Mouse (Mus musculus) CH12.LX (cell line): ENCODE measurements at regions not wholly inside any gene's neighbourhood (a gene's known extent, or its start where the extent isn't known, plus 50 kb on each side); places are given as distances from the start of the nearest gene placed in this dataset.
A peak's percentile ranks its signal among the peaks of the same experiment; 100 is the strongest.

Experiments
- DNase-seq: peaks from one replicate; pipeline ENCODE4 v3.0.0-alpha.2; 2013; ENCODE audit errors: extremely low read depth
- H3K27ac ChIP-seq: 2 replicates; pipeline ENCODE4 v1.5.1; 2012; ENCODE audit warnings: low read depth, mild to moderate bottlenecking, control low read depth, moderate library complexity; ENCODE audit not compliant: insufficient read depth
- H3K27me3 ChIP-seq: replicated peaks from 2 replicates; pipeline ENCODE3; 2012; ENCODE audit warnings: inconsistent platforms
- H3K36me3 ChIP-seq, 2 experiments: replicated peaks in 1 of 2; 2 replicates each; pipeline versions ENCODE3 to v1.6.1; 2012; ENCODE audit warnings: inconsistent platforms in 1 of 2, low read length in 1 of 2, mild to moderate bottlenecking in 1 of 2, mixed read lengths in 1 of 2, moderate library complexity in 1 of 2; ENCODE audit not compliant: control insufficient read depth in 1 of 2, insufficient read depth in 1 of 2
- H3K4me1 ChIP-seq, 2 experiments: 2 replicates each; pipeline ENCODE4 v1.6.1; 2012; ENCODE audit warnings: inconsistent platforms in 1 of 2, moderate library complexity in 1 of 2; ENCODE audit not compliant: insufficient read depth in 2 of 2, control insufficient read depth in 1 of 2
- H3K4me2 ChIP-seq: 2 replicates; pipeline ENCODE4 v1.6.1; 2012; ENCODE audit warnings: low read depth, mild to moderate bottlenecking, control low read depth; ENCODE audit not compliant: poor library complexity, insufficient read depth, severe bottlenecking
- H3K4me3 ChIP-seq, 3 experiments: fragments of 150-350 bp in 1 of 3; sonication (generic) in 1 of 3; replicated peaks in 1 of 3; 2 replicates each; pipeline versions ENCODE3 to v1.5.1; 2011 to 2012; ENCODE audit warnings: low read depth in 2 of 3, low read length in 2 of 3, mild to moderate bottlenecking in 2 of 3, moderate library complexity in 2 of 3, control low read depth in 1 of 3, improper control_type of control experiment in 1 of 3, inconsistent platforms in 1 of 3, mixed read lengths in 1 of 3; ENCODE audit not compliant: poor library complexity in 1 of 3
- H3K79me2 ChIP-seq: replicated peaks from 2 replicates; pipeline ENCODE4 v1.6.1; 2012; ENCODE audit warnings: mild to moderate bottlenecking, moderate library complexity; ENCODE audit not compliant: control insufficient read depth, poor library complexity, insufficient read depth, severe bottlenecking; ENCODE audit errors: extremely low read depth
- H3K9ac ChIP-seq: 2 replicates; pipeline ENCODE4 v1.6.1; 2012; ENCODE audit warnings: low read depth, mild to moderate bottlenecking, control low read depth, moderate library complexity; ENCODE audit not compliant: insufficient read depth
- H3K9me3 ChIP-seq: replicated peaks from 2 replicates; pipeline ENCODE3; 2012; ENCODE audit warnings: low read length, inconsistent platforms, mixed read lengths
- CHD1 ChIP-seq: IDR thresholded peaks from 2 replicates; pipeline ENCODE4 v1.6.1; 2012; ENCODE audit warnings: low read depth, low read length, improper control_type of control experiment, inconsistent platforms
- E2F4 ChIP-seq: IDR thresholded peaks from 2 replicates; pipeline ENCODE4 v1.6.1; 2011; ENCODE audit warnings: low read depth, low read length, improper control_type of control experiment; ENCODE audit not compliant: insufficient replicate concordance
- ETS1 ChIP-seq: conservative IDR thresholded peaks from 2 replicates; pipeline ENCODE4 v1.6.1; 2012; ENCODE audit warnings: low read depth, mild to moderate bottlenecking, inconsistent platforms, low read length, improper control_type of control experiment, moderate library complexity
- GABPA ChIP-seq: IDR thresholded peaks from 2 replicates; pipeline ENCODE4 v1.6.1; 2012; ENCODE audit warnings: low read depth, low read length, improper control_type of control experiment, inconsistent platforms; ENCODE audit not compliant: insufficient replicate concordance
- HCFC1 ChIP-seq: IDR thresholded peaks from 2 replicates; pipeline ENCODE4 v1.6.1; 2012; ENCODE audit warnings: low read depth, mild to moderate bottlenecking, inconsistent platforms, low read length, improper control_type of control experiment
- IRF4 ChIP-seq: IDR thresholded peaks from 2 replicates; pipeline ENCODE4 v1.6.1; 2014; ENCODE audit warnings: low read depth, mild to moderate bottlenecking, inconsistent platforms, low read length, improper control_type of control experiment
- JUN ChIP-seq: IDR thresholded peaks from 2 replicates; pipeline ENCODE4 v1.6.1; 2011; ENCODE audit warnings: low read depth, mild to moderate bottlenecking, low read length, improper control_type of control experiment, moderate library complexity; ENCODE audit not compliant: insufficient read depth
- KAT2A ChIP-seq: IDR thresholded peaks from 2 replicates; pipeline ENCODE4 v1.6.1; 2012; ENCODE audit warnings: low read length, improper control_type of control experiment, inconsistent platforms; ENCODE audit not compliant: insufficient replicate concordance
- MAFK ChIP-seq: IDR thresholded peaks from 2 replicates; pipeline ENCODE4 v1.6.1; 2011; ENCODE audit warnings: low read length, improper control_type of control experiment; ENCODE audit not compliant: insufficient replicate concordance
- NELFE ChIP-seq: IDR thresholded peaks from 2 replicates; pipeline ENCODE4 v1.6.1; 2011; ENCODE audit warnings: low read depth, low read length, improper control_type of control experiment
- POLR2AphosphoS2 ChIP-seq: IDR thresholded peaks from 2 replicates; pipeline ENCODE4 v1.6.1; 2011; ENCODE audit warnings: low read depth, low read length, improper control_type of control experiment
- RCOR1 ChIP-seq: conservative IDR thresholded peaks from 2 replicates; pipeline ENCODE4 v1.6.1; 2012; ENCODE audit warnings: low read depth, mild to moderate bottlenecking, inconsistent platforms, low read length, improper control_type of control experiment
- SIN3A ChIP-seq: IDR thresholded peaks from 2 replicates; pipeline ENCODE4 v1.6.1; 2012; ENCODE audit warnings: low read length, improper control_type of control experiment, inconsistent platforms
- SMC3 ChIP-seq: IDR thresholded peaks from 2 replicates; pipeline ENCODE4 v1.6.1; 2011; ENCODE audit warnings: low read depth, low read length, improper control_type of control experiment
- ZMIZ1 ChIP-seq: IDR thresholded peaks from 2 replicates; pipeline ENCODE4 v1.6.1; 2012; ENCODE audit warnings: low read depth, mild to moderate bottlenecking, inconsistent platforms, low read length, improper control_type of control experiment
- ZNF384 ChIP-seq: IDR thresholded peaks from 2 replicates; pipeline ENCODE4 v1.6.1; 2012; ENCODE audit warnings: low read depth, low read length, improper control_type of control experiment, inconsistent platforms
- dilution Hi-C: fragments of 300-500 bp; cut with MboI; formaldehyde crosslinking; loops from 2 replicates; pipeline ENCODE4 v1.14.3; 2020; ENCODE audit warnings: low sequenced_read_pairs; ENCODE audit not compliant: extremely low pct_unique_long_range_greater_than_20kb, extremely low pct_ligation_motif_present
- in situ Hi-C: fragments of 300-500 bp; cut with MboI; formaldehyde crosslinking; loops from 3 replicates; pipeline ENCODE4 v1.14.3; 2019; ENCODE audit warnings: low sequenced_read_pairs, low pct_ligation_motif_present, low pct_unique_long_range_greater_than_20kb, mixed read lengths

- no peak overlapping the region for H3K4me2 ChIP-seq
- H3K4me1 ChIP-seq, result peaks cover 2 to 27% of the 10 kb centered on the region in 2 experiments; a peak in 3 of 4 replicates
- no peaks in the 10 kb centered on the region for H3K36me3 ChIP-seq
- no peak overlapping the region for H3K27ac ChIP-seq
- no peak for DNase-seq
- no peak overlapping the region for H3K4me3 ChIP-seq
- H3K9me3 ChIP-seq, result no peaks in the 10 kb centered on the region
- dilution Hi-C loops, result no loop called here
- TF ChIP-seq GABPA (no peak), MAFK (no peak), SIN3A (no peak), E2F4 (no peak), POLR2AphosphoS2 (no peak), SMC3 (no peak), ZMIZ1 (no peak), NELFE (no peak), ZNF384 (no peak), HCFC1 (no peak)
- TF ChIP-seq, all 38 proteins: peak for 0
- H3K27me3 ChIP-seq, result no peaks in the 10 kb centered on the region
- no peaks in the 10 kb centered on the region for H3K79me2 ChIP-seq
- in situ Hi-C loops, result no loop called here
- H3K9ac ChIP-seq, result no peak overlapping the region
Measured at GRCm38 (mm10) chr2:71661438-71661837, 84.0 kb upstream of the Itga6 start.

GRCm38 (mm10) chr2:71661986-71662385 is 83.4 kb upstream of the Itga6 start:
- Histone ChIP-seq H3K9ac (no peak overlapping the region), H3K36me3 (no peaks in the 10 kb centered on the region), H3K4me2 (no peak overlapping the region), H3K4me3 (no peak overlapping the region), H3K27me3 (no peaks in the 10 kb centered on the region), H3K4me1 (peaks cover 2 to 27% of the 10 kb centered on the region in 2 experiments; a peak in 3 of 4 replicates), H3K27ac (no peak overlapping the region), H3K9me3 (no peaks in the 10 kb centered on the region)
- in situ Hi-C loops, result no loop called here
- TF ChIP-seq RCOR1 (no peak), ETS1 (no peak), CHD1 (no peak), KAT2A (no peak), JUN (no peak), IRF4 (no peak)
- TF ChIP-seq, all 38 proteins: peak for 0
- dilution Hi-C loops, result no loop called here
- peak; percentile 6 for DNase-seq
- H3K79me2 ChIP-seq, result no peaks in the 10 kb centered on the region
